Mouse (Mus musculus): Measurements from ENCODE around the gene Ddah1.

DNA sequence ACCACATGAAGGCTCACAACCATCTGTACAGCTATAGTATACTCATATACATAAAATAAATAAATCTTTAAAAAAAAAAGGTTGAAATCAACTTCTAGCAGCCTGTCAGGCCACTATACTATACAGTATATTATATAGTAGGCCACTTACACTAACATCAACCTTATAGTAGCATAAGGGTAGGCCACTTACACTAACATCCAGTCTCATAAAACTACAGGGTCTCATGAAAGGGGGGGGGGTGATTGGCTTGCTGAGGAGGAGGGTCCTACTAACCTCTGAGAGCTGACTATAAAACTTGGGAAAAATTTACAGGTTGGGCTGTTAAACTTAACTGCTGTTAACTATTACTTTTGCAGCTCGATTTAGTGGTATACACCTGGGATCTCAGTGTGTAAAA, 121.9 kb downstream of the Ddah1 start:
- TF ChIP-seq CTCF (IDR thresholded peaks at IDR 0.05; ENCODE audit: insufficient read depth, low read length) (no peak), POLR2A (IDR thresholded peaks at IDR 0.05; ENCODE audit: borderline replicate concordance, extremely low read depth, low read depth, low read length) (no peak)
